Mouse (Mus musculus): ENCODE measurements at regions not wholly inside any gene's neighbourhood (a gene's known extent, or its start where the extent isn't known, plus 50 kb on each side); places are given as distances from the start of the nearest gene placed in this dataset.

DNA sequence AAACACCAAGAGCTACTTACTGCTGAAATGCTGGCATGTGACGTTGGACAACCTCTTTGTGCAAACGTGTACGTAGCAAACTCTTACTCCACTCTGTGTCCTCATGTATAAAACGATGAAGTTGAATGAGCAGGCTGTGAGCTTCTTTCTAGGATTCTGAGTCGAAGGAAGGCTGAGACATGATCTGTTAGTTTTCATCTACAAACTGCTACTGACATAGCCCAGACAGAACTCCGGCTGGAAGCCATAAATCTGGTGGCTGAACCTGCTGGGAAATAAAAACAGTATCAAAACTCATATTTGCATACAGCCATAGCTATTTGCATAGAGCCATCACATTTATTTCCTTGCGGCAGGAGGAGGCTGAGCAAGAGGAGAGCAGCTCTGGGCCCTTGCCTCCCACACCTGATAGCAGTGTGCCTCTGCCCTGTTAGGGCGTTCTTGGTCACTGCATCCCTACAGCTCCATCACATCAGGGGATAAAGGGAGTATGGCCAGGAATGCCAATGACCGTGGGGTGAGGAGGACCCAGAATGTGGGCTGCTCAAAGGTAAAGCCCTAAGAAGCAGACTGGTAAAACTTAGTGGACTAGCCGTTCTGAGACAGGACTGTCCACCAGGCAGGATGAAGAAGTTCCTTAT is 206.8 kb upstream of the Ppp2r3a start:
- no peak for TF ChIP-seq CTCF (IDR thresholded peaks at IDR 0.05 in 2 of 3, conservative IDR thresholded peaks at IDR 0.05 in 1 of 3; ENCODE audit: control insufficient read depth in 1 of 3, insufficient read depth in 1 of 3, low read depth in 2 of 3, low read length in 3 of 3, poor library complexity in 1 of 3, severe bottlenecking in 1 of 3)
- no peak for TF ChIP-seq MEF2A (IDR thresholded peaks at IDR 0.05; ENCODE audit: extremely low read depth, insufficient replicate concordance, low read depth, low read length, poor library complexity, severe bottlenecking)
- no peak for TF ChIP-seq USF1 (IDR thresholded peaks at IDR 0.05; ENCODE audit: low read depth, low read length)
- no peak for TF ChIP-seq POLR2A (IDR thresholded peaks at IDR 0.05; ENCODE audit: control insufficient read depth in 1 of 2, insufficient read depth in 1 of 2, low read depth in 1 of 2, low read length in 2 of 2, poor library complexity in 1 of 2)
- no peak for TF ChIP-seq SIN3A (IDR thresholded peaks at IDR 0.05; ENCODE audit: low read length)
- TF ChIP-seq EP300 (IDR thresholded peaks at IDR 0.05; ENCODE audit: low read depth in 1 of 2, low read length in 2 of 2): no peak
- TF ChIP-seq CHD2 (IDR thresholded peaks at IDR 0.05; ENCODE audit: low read length): no peak
- TF ChIP-seq MAX (IDR thresholded peaks at IDR 0.05; ENCODE audit: low read length): no peak
- no peak for TF ChIP-seq E2F4 (IDR thresholded peaks at IDR 0.05; ENCODE audit: borderline replicate concordance, low read depth, low read length)
- TF ChIP-seq POLR2AphosphoS2 (IDR thresholded peaks at IDR 0.05; ENCODE audit: low read length): no peak
- no peak for TF ChIP-seq ZNF384 (IDR thresholded peaks at IDR 0.05; ENCODE audit: low read depth, low read length)
- no peak for TF ChIP-seq MAFK (IDR thresholded peaks at IDR 0.05; ENCODE audit: borderline replicate concordance, low read depth, low read length)
- no peak for TF ChIP-seq USF2 (IDR thresholded peaks at IDR 0.05; ENCODE audit: borderline replicate concordance in 1 of 2, insufficient read depth in 1 of 2, low read depth in 1 of 2, low read length in 2 of 2)
- no peak for TF ChIP-seq HCFC1 (IDR thresholded peaks at IDR 0.05; ENCODE audit: low read depth, low read length)

Measured in MEL (cell line).